Comparison of ENCODE assay signal across 9 mouse cellular contexts in the genomic region with DNA sequence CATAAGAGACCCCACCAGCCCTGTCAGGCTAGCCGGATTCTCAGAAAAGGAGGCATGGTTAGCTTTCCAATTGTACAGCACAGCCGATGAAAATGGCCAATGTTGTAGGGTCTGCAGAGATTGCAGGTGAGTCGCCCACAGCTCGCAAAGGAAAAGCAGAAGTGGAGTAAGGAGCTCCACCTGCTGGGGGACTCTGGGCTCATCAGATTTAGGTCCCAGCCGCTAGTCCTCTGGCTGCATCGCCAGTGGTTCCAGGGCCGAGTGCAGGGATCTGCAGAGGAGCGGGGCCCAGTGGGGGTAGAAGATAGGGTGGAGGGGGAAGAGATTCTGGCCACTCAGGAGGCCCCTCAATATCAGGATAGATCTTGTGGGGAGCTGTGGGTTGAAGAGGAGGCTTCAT. TPM values are rescaled to one million over a fixed set of nuclear protein-coding genes. Genes with fewer than 3 reads are reported as not detected.
DNase-seq lines count a peak whose midpoint lies in the region; ATAC-seq and TF ChIP-seq lines count a peak whose summit lies in the region.
"Had no signal": no experiment of that assay in that cellular context is flagged by ENCODE, and none has a peak within 500 bp of the region (broad histone marks: within the 10 kb centered on the region; RNA-seq: fewer than 3 reads in every experiment).

No protein-coding gene starts in this region.

- H3K4me2 ChIP-seq in kidney, embryonic 14.5 days (replicated peaks; ENCODE audit: low read depth, low read length) = no peak overlapping the region
- peak overlapping the region; percentile 60 for H3K4me2 ChIP-seq in CH12.LX (ENCODE audit: insufficient read depth, low read depth, poor library complexity, severe bottlenecking)
- no peak overlapping the region for H3K4me2 ChIP-seq in limb, embryonic 11.5 days (ENCODE audit: low read depth, severe bottlenecking)
- H3K4me2 ChIP-seq: embryonic facial prominence, embryonic 13.5 days had no signal

- TF ChIP-seq EP300 in CH12.LX (IDR thresholded peaks at IDR 0.05; ENCODE audit: low read length) = no peak

- in situ Hi-C loops in CH12.LX (cut with MboI; ENCODE audit: low pct_ligation_motif_present, low pct_unique_long_range_greater_than_20kb, low sequenced_read_pairs) = loop anchor here (10.0 kb wide), 2 partner anchors 172 to 342 kb away; no protein-coding TSS in a partner anchor

- H3K27me3 ChIP-seq in kidney, embryonic 14.5 days (ENCODE audit: control insufficient read depth, insufficient read depth, low read length) = no peaks in the 10 kb centered on the region
- no peaks in the 10 kb centered on the region for H3K27me3 ChIP-seq in CH12.LX (replicated peaks)
- H3K27me3 ChIP-seq in limb, embryonic 11.5 days (ENCODE audit: control insufficient read depth, insufficient read depth, low read length) = no peaks in the 10 kb centered on the region
- H3K27me3 ChIP-seq: embryonic facial prominence, embryonic 13.5 days had no signal

- WGBS in kidney, embryonic 14.5 days = 49% methylated on average over 8 of the region's 8 CpGs
- 45% methylated on average over 8 of the region's 8 CpGs for WGBS in limb, embryonic 11.5 days

- TF ChIP-seq RAD21 in CH12.LX (IDR thresholded peaks at IDR 0.05; ENCODE audit: low read depth, low read length) = peak; percentile 84

- peak in 1 of 2 experiments; percentile 90; a peak in 2 of 4 replicates for TF ChIP-seq CTCF in CH12.LX (conservative IDR thresholded peaks at IDR 0.05 in 1 of 2, IDR thresholded peaks at IDR 0.05 in 1 of 2; ENCODE audit: low read depth in 2 of 2, low read length in 2 of 2)

- TF ChIP-seq POLR2A in CH12.LX (IDR thresholded peaks at IDR 0.05; ENCODE audit: low read depth, low read length) = no peak

- H3K4me3 ChIP-seq in kidney, embryonic 14.5 days (ENCODE audit: low read length) = no peak overlapping the region
- peak overlapping the region; percentile 35 to 54 (median 51) for H3K4me3 ChIP-seq in CH12.LX (replicated peaks in 1 of 3; ENCODE audit: low read depth in 2 of 3, low read length in 2 of 3, poor library complexity in 1 of 3)
- no peak overlapping the region for H3K4me3 ChIP-seq in limb, embryonic 11.5 days (ENCODE audit: low read depth, low read length)
- H3K4me3 ChIP-seq: embryonic facial prominence, embryonic 13.5 days had no signal

- H3K4me1 ChIP-seq in kidney, embryonic 14.5 days (ENCODE audit: control insufficient read depth, insufficient read depth, low read length) = no peaks in the 10 kb centered on the region
- peaks cover 10 to 33% of the 10 kb centered on the region in 2 experiments for H3K4me1 ChIP-seq in CH12.LX (ENCODE audit: control insufficient read depth in 1 of 2, insufficient read depth in 2 of 2)
- no peaks in the 10 kb centered on the region for H3K4me1 ChIP-seq in limb, embryonic 11.5 days (ENCODE audit: control insufficient read depth, insufficient read depth, low read length)
- H3K4me1 ChIP-seq: embryonic facial prominence, embryonic 13.5 days had no signal

- 0 out of 2 replicates have a peak, but pooled peaks have one; percentile 57 for ATAC-seq in kidney, embryonic 14.5 days (ENCODE audit: low FRiP score, low TSS enrichment)
- no peak for ATAC-seq in limb, embryonic 11.5 days (ENCODE audit: insufficient number of reproducible peaks, low FRiP score, low TSS enrichment, low read depth)
- no peak for ATAC-seq in activated CD4-positive, CD25-positive, alpha-beta regulatory T cell, adult 4 months

- no peak overlapping the region for H3K9ac ChIP-seq in kidney, embryonic 14.5 days (ENCODE audit: low read depth, low read length)
- H3K9ac ChIP-seq in CH12.LX (ENCODE audit: insufficient read depth, low read depth) = peak overlapping the region; percentile 67
- H3K9ac ChIP-seq in limb, embryonic 11.5 days (ENCODE audit: low read length) = no peak overlapping the region
- H3K9ac ChIP-seq: embryonic facial prominence, embryonic 13.5 days had no signal

- no peak for DNase-seq in kidney, adult 8-10 months
- peak; percentile 75 for DNase-seq in CH12.LX (ENCODE audit: extremely low read depth)
- DNase-seq in WW6 (ENCODE audit: low read depth, low spot score) = peak; percentile 18
- peak; percentile 37 for DNase-seq in limb, embryonic 11.5 days (ENCODE audit: low spot score)
- no peak for DNase-seq in adipocyte (ENCODE audit: low spot score)
- no peak for DNase-seq in layer of hippocampus, postnatal 14 days (ENCODE audit: low spot score in 2 of 2)

- no peaks in the 10 kb centered on the region for H3K36me3 ChIP-seq in kidney, embryonic 14.5 days (ENCODE audit: control insufficient read depth, insufficient read depth, low read length)
- no peaks in the 10 kb centered on the region for H3K36me3 ChIP-seq in CH12.LX (replicated peaks in 1 of 2; ENCODE audit: control insufficient read depth in 1 of 2, insufficient read depth in 1 of 2, low read length in 1 of 2)
- H3K36me3 ChIP-seq in limb, embryonic 11.5 days (ENCODE audit: control insufficient read depth, insufficient read depth, low read length) = no peaks in the 10 kb centered on the region
- H3K36me3 ChIP-seq: embryonic facial prominence, embryonic 13.5 days had no signal

- dilution Hi-C loops in CH12.LX (cut with MboI; ENCODE audit: extremely low pct_ligation_motif_present, extremely low pct_unique_long_range_greater_than_20kb, low sequenced_read_pairs) = no loop called here

- H3K9me3 ChIP-seq in kidney, embryonic 14.5 days (ENCODE audit: control insufficient read depth, low read length) = no peaks in the 10 kb centered on the region
- H3K9me3 ChIP-seq in CH12.LX (replicated peaks; ENCODE audit: low read length) = no peaks in the 10 kb centered on the region
- H3K9me3 ChIP-seq in limb, embryonic 11.5 days (ENCODE audit: control insufficient read depth, low read length) = no peaks in the 10 kb centered on the region
- H3K9me3 ChIP-seq: embryonic facial prominence, embryonic 13.5 days had no signal

- H3K27ac ChIP-seq in kidney, embryonic 14.5 days (ENCODE audit: low read depth, low read length) = no peak overlapping the region
- H3K27ac ChIP-seq in CH12.LX (ENCODE audit: insufficient read depth, low read depth) = no peak overlapping the region
- no peak overlapping the region for H3K27ac ChIP-seq in limb, embryonic 11.5 days (replicated peaks; ENCODE audit: low read depth, low read length)
- H3K27ac ChIP-seq: embryonic facial prominence, embryonic 13.5 days had no signal

- no peaks in the 10 kb centered on the region for H3K79me2 ChIP-seq in CH12.LX (replicated peaks; ENCODE audit: control insufficient read depth, extremely low read depth, insufficient read depth, poor library complexity, severe bottlenecking)

TF ChIP-seq in CH12.LX, 34 proteins besides CTCF, POLR2A, EP300 and RAD21:
- TF ChIP-seq JUND (conservative IDR thresholded peaks at IDR 0.05; ENCODE audit: low read depth, low read length) (no peak), UBTF (IDR thresholded peaks at IDR 0.05; ENCODE audit: low read depth, low read length) (no peak), MAZ (IDR thresholded peaks at IDR 0.05; ENCODE audit: low read depth, low read length) (no peak), SMC3 (IDR thresholded peaks at IDR 0.05; ENCODE audit: low read depth, low read length) (peak; percentile 88), MEF2A (IDR thresholded peaks at IDR 0.05; ENCODE audit: borderline replicate concordance, low read depth, low read length) (no peak), MAX (IDR thresholded peaks at IDR 0.05; ENCODE audit: low read length) (no peak), ZC3H11A (IDR thresholded peaks at IDR 0.05; ENCODE audit: low read depth, low read length) (peak; percentile 21; the same call in 1 of the 2 replicates), ZMIZ1 (IDR thresholded peaks at IDR 0.05; ENCODE audit: low read depth, low read length) (no peak), ELF1 (IDR thresholded peaks at IDR 0.05; ENCODE audit: low read depth, low read length) (no peak), CHD1 (IDR thresholded peaks at IDR 0.05; ENCODE audit: low read depth, low read length) (no peak), RCOR1 (conservative IDR thresholded peaks at IDR 0.05; ENCODE audit: low read depth, low read length) (no peak), MXI1 (IDR thresholded peaks at IDR 0.05; ENCODE audit: low read depth, low read length) (no peak), ETS1 (conservative IDR thresholded peaks at IDR 0.05; ENCODE audit: low read depth, low read length) (no peak), CHD2 (IDR thresholded peaks at IDR 0.05; ENCODE audit: low read length) (no peak), USF2 (conservative IDR thresholded peaks at IDR 0.05; ENCODE audit: low read depth, low read length) (no peak), GABPA (IDR thresholded peaks at IDR 0.05; ENCODE audit: insufficient replicate concordance, low read depth, low read length) (no peak), IRF4 (IDR thresholded peaks at IDR 0.05; ENCODE audit: low read depth, low read length) (peak; percentile 35; the same call in 1 of the 2 replicates), BHLHE40 (IDR thresholded peaks at IDR 0.05; ENCODE audit: low read depth, low read length) (no peak), TBP (conservative IDR thresholded peaks at IDR 0.05; ENCODE audit: low read depth, low read length) (no peak)

RNA-seq across cellular contexts. Expression of a gene that starts 31.5 kb away (rescaled TPM):
- polyA plus RNA-seq in kidney, embryonic 14.5 days (2014; fragmentation: Nextera tagmentation; extraction: Ambion mirVana) = 0.53 and 0.54 TPM in 2 replicates
- total RNA-seq in CH12.LX (2012; rRNA removed) (3.0 and 3.1 TPM in 2 replicates), CH12.LX (2014; rRNA removed) (3.2 TPM in 2 replicates)
- polyA plus RNA-seq in CH12.LX (2012; ENCODE audit: insufficient read length, low read depth) = 3.7 and 3.8 TPM in 2 replicates
- 0.64 and 1.1 TPM in 2 replicates for polyA plus RNA-seq in limb, embryonic 11.5 days (2014; fragmentation: Nextera tagmentation; extraction: Ambion mirVana)
- polyA plus RNA-seq in activated CD4-positive, CD25-positive, alpha-beta regulatory T cell, adult 4 months (2017; shearing (Covaris generic)) = 1 to 10 TPM in 1 of 2 experiments, under 1 TPM in 1; 0.82 to 1.2 TPM
- 10 to 100 TPM; 30.8 to 41.4 TPM for total RNA-seq in layer of hippocampus, postnatal 14 days (2021)

Comparison
In these comparisons a context has a peak if more than half of its experiments do, and no peak if none do; other contexts are left out.
1. H3K4me3 ChIP-seq: peak in CH12.LX (3 of 3); none in kidney, embryonic 14.5 days (single experiment) and limb, embryonic 11.5 days (single experiment).
2. DNase-seq: peak in CH12.LX (single experiment), WW6 (single experiment) and limb, embryonic 11.5 days (single experiment); none in kidney, adult 8-10 months (0 of 2), adipocyte (single experiment) and layer of hippocampus, postnatal 14 days (0 of 2).